Mouse (Mus musculus): Measurements from ENCODE around the gene Hspa2. TPM values are rescaled to one million over a fixed set of nuclear protein-coding genes. Genes with fewer than 3 reads are reported as not detected.

The Hspa2 gene
- 6.0 TPM in 2 replicates for polyA plus RNA-seq (2014; fragmentation: Nextera tagmentation; extraction: Ambion mirVana)

DNA sequence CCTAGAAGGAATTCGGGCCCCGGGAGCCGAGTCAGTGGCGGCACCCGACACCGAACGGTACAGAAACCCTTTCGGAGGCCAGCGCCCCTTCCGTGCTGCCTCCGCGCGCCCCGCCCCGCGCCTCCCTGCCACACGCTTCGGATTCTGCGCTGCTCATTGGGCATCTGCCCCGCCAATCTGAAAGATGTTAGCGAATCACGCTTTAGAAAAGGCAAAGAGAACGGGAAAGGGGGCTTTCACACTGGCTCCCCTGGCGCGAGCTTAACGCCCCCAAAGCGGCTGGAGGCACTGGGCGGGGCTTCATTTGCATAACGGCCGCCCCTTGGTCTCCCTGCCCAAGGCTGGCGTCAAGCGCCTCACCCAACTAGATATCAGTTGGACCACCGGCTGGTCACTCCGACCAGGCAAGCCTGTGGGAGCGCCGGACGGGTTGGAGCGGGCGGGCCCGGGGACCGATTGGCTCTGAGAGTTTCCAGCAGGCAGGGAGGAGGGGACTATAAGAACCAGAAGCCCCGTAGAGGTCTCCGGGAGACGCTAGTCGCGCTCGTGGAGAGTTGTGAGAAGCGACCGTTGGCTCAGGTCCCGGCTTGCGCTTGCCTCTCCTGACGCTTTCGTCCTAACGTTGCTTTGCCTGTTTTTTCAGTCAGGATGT lies at the start of gene Hspa2:
Gene Hspa2, plus strand, starts transcription at position 291 of the 652 bp plus-strand sequence.
- no peak for TF ChIP-seq CTCF (IDR thresholded peaks at IDR 0.05; ENCODE audit: low read depth)
- Histone ChIP-seq H3K9me3 (ENCODE audit: low read depth, low read length) (no peaks in the 10 kb centered on the region), H3K4me2 (peak within 1 kb of the TSS; percentile 84), H3K9ac (peak within 1 kb of the TSS; percentile 61), H3K36me3 (ENCODE audit: insufficient read depth) (no peaks in the 10 kb centered on the region), H3K27ac (ENCODE audit: low read depth) (peak within 1 kb of the TSS; percentile 92), H3K27me3 (ENCODE audit: insufficient read depth, low read length) (peaks cover 34% of the 10 kb centered on the region), H3K4me3 (ENCODE audit: low read depth, low read length) (peak within 1 kb of the TSS; percentile 71), H3K4me1 (ENCODE audit: insufficient read depth) (peaks cover 11% of the 10 kb centered on the region)
- WGBS = under 1% methylated on average over 54 of the region's 54 CpGs
- ATAC-seq (ENCODE audit: insufficient read depth) (peak; percentile 98), DNase-seq (peak; percentile 100)

DNA sequence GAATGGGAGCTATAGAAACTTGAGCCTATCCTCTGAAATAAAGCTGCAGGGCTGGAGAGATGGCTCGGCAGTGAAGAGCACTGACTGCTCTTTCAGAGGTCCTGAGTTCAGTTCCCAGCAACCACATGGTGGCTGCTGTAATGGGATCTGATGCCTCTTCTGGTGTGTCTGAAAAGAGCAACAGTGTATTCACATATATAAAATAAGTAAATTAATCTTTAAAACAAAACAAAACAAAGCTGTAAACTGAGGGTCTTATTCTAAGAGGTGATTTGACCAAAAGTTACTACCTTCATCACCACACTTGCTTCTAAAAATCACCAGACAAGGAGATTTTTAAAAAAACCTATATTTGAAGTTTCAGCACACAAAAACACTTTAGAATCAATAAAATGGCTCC lies 43.1 kb upstream of the Hspa2 start:
- no peaks in the 10 kb centered on the region for H3K36me3 ChIP-seq (ENCODE audit: insufficient read depth)
- no peaks in the 10 kb centered on the region for H3K9me3 ChIP-seq (ENCODE audit: low read depth, low read length)
- DNase-seq (no peak), ATAC-seq (ENCODE audit: insufficient read depth) (no peak)
- no peak overlapping the region for H3K4me2 ChIP-seq
- no peak for TF ChIP-seq CTCF (IDR thresholded peaks at IDR 0.05; ENCODE audit: low read depth)
- H3K4me1 ChIP-seq (ENCODE audit: insufficient read depth) = no peaks in the 10 kb centered on the region; the same call in 1 of the 2 replicates
- no peak overlapping the region for H3K9ac ChIP-seq
- no peaks in the 10 kb centered on the region for H3K27me3 ChIP-seq (ENCODE audit: insufficient read depth, low read length)
- no peak overlapping the region for H3K27ac ChIP-seq (ENCODE audit: low read depth)
- 66% methylated on average over 1 of the region's 1 CpGs for WGBS
- no peak overlapping the region for H3K4me3 ChIP-seq (ENCODE audit: low read depth, low read length)

DNA sequence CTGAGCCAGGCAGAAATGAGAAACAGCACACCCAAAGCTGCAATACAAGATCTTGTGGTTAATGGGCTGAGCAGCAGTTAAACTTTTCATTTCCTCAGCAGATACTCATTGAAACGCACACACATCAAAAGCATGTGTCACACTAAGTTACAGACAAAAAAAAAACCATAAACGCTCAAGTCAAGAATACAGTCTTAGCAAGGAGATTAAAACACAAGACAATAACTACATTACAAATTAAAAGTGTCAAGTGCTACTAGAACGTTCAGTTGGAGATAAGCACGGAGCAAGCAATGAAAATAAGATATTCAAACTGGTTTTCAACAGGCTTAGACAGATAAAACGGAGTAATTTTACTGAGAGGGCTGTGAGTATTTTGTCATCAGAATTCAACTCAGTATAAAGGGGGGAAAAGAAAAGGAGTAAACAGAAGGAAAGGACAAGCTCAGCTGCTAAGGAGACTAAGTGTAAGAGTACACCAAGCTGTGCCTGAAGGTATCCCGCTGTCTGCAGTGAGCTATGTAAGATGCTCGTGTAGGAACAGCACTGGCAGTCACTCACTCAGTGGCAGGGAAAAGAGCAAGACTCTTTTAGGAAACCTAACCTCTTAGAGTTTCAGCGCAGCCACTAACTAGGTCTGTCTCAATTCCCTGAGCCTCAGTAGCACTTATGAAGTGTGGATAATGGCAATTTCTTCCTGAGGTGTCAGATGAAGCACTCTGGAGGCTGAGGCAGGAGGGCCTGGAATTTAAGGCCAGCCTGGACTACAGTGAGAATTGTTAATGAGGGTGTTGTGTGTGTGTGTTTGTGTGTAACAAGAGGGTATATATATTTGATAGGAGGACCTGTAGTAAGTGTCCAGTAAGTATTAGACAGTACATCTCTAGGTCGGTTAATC lies 42.3 kb upstream of the Hspa2 start:
- no peak overlapping the region for H3K27ac ChIP-seq (ENCODE audit: low read depth)
- ATAC-seq (ENCODE audit: insufficient read depth) = no peak
- no peaks in the 10 kb centered on the region for H3K36me3 ChIP-seq (ENCODE audit: insufficient read depth)
- no peak overlapping the region for H3K4me2 ChIP-seq
- 55% methylated on average over 9 of the region's 9 CpGs for WGBS
- H3K4me3 ChIP-seq (ENCODE audit: low read depth, low read length) = no peak overlapping the region
- DNase-seq = no peak
- no peak overlapping the region for H3K9ac ChIP-seq
- no peak for TF ChIP-seq CTCF (IDR thresholded peaks at IDR 0.05; ENCODE audit: low read depth)
- H3K4me1 ChIP-seq (ENCODE audit: insufficient read depth) = no peaks in the 10 kb centered on the region; the same call in 1 of the 2 replicates
- H3K27me3 ChIP-seq (ENCODE audit: insufficient read depth, low read length) = no peaks in the 10 kb centered on the region
- no peaks in the 10 kb centered on the region for H3K9me3 ChIP-seq (ENCODE audit: low read depth, low read length)

DNA sequence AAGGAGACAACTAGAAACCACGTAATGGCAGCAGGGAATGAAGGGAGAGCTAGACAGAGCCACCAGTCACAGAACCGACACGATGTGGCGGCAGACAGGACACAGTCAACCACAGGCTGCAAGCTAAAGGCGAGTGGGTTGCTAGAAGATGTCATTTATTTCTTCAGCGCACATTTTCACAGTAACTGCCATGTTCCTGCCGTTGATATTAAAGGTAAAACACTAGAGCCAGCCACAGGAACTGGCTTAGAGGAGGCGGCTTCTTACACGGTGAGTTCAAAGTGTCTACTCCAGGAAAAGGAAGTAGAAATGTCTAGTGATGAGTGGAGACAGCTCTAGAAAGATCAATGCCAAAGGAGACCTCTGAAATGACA lies 41.7 kb upstream of the Hspa2 start:
- H3K27me3 ChIP-seq (ENCODE audit: insufficient read depth, low read length) = no peaks in the 10 kb centered on the region
- TF ChIP-seq CTCF (IDR thresholded peaks at IDR 0.05; ENCODE audit: low read depth) = no peak
- no peak overlapping the region for H3K27ac ChIP-seq (ENCODE audit: low read depth)
- WGBS = 68% methylated on average over 9 of the region's 9 CpGs
- H3K4me3 ChIP-seq (ENCODE audit: low read depth, low read length) = no peak overlapping the region
- DNase-seq (no peak), ATAC-seq (ENCODE audit: insufficient read depth) (no peak)
- H3K9ac ChIP-seq = no peak overlapping the region
- H3K9me3 ChIP-seq (ENCODE audit: low read depth, low read length) = no peaks in the 10 kb centered on the region
- no peak overlapping the region for H3K4me2 ChIP-seq
- no peaks in the 10 kb centered on the region; the same call in 1 of the 2 replicates for H3K4me1 ChIP-seq (ENCODE audit: insufficient read depth)
- H3K36me3 ChIP-seq (ENCODE audit: insufficient read depth) = no peaks in the 10 kb centered on the region

DNA sequence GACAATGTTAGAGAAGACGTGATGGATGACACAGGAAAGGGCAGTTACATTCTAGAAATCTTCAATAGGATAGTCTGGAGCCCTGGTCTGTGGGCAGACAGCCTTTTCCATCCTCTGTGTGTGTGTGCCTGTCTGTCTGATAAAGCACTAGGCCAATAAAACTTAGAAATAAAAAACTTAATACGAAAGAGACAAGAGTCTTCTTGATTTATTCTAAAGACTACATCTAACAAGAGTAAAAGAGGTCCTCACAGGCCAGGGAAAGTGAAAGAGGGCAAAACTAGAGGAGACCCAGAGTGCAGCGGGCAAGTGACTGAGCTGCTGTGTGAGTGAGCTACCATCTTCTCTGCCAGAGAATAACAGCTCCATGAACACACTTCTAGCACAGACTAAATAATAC lies 37.7 kb upstream of the Hspa2 start:
- WGBS = 81% methylated on average over 3 of the region's 3 CpGs
- ATAC-seq (ENCODE audit: insufficient read depth) = no peak
- no peak overlapping the region for H3K4me2 ChIP-seq
- H3K9ac ChIP-seq = no peak overlapping the region
- DNase-seq = no peak
- no peaks in the 10 kb centered on the region for H3K9me3 ChIP-seq (ENCODE audit: low read depth, low read length)
- peaks cover 9% of the 10 kb centered on the region for H3K4me1 ChIP-seq (ENCODE audit: insufficient read depth)
- no peak overlapping the region for H3K27ac ChIP-seq (ENCODE audit: low read depth)
- no peak overlapping the region for H3K4me3 ChIP-seq (ENCODE audit: low read depth, low read length)
- no peak for TF ChIP-seq CTCF (IDR thresholded peaks at IDR 0.05; ENCODE audit: low read depth)
- no peaks in the 10 kb centered on the region for H3K36me3 ChIP-seq (ENCODE audit: insufficient read depth)
- no peaks in the 10 kb centered on the region for H3K27me3 ChIP-seq (ENCODE audit: insufficient read depth, low read length)

DNA sequence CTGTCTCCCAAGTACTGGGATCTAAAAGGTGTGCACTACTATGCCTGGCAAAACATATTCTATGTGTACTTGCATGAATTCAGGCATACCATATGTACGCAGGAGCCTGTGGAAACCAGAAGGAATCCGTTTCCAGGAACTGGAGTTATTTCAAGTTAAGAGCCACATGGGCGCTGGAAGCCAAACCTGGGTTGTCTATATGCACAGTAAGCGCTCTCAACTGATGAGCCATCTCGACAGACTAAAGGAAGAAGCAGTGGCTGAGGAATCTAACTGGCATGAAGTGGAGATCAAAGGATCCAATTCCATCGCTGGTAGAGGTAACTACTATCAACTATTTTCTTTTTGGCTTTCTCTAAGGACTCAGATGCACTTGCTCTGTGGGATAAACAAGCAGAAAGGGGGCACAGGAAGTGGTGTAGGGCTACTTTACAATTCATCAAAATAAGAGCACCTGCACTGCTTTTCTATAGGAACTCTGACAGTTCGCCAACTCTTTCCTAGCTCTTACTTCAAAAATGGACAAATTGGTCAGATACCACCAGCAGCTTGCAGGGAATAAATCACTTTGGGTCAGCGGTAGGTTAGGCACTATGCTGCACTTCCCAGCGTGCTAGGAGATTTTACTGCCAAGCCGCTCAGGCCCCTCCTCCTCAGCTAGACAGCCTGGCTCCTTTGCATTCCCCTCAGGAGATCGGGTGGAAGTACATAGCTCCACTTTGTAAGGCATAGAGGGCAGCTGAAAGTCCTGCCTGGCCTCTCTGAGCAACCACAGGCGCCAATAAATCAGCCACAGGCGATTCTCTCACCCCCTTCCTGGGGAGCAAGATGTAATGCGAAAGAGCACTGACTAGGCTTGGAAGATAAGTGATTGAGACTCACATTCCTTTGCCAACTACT lies 36.6 kb upstream of the Hspa2 start:
- no peak for ATAC-seq (ENCODE audit: insufficient read depth)
- TF ChIP-seq CTCF (IDR thresholded peaks at IDR 0.05; ENCODE audit: low read depth) = no peak
- H3K9me3 ChIP-seq (ENCODE audit: low read depth, low read length) = no peaks in the 10 kb centered on the region
- peak overlapping the region; percentile 99 for H3K9ac ChIP-seq
- WGBS = 23% methylated on average over 14 of the region's 14 CpGs
- peaks cover 14% of the 10 kb centered on the region for H3K4me1 ChIP-seq (ENCODE audit: insufficient read depth)
- H3K4me3 ChIP-seq (ENCODE audit: low read depth, low read length) = peak overlapping the region; percentile 89
- no peaks in the 10 kb centered on the region for H3K36me3 ChIP-seq (ENCODE audit: insufficient read depth)
- H3K27ac ChIP-seq (ENCODE audit: low read depth) = peak overlapping the region; percentile 52; the same call in 1 of the 2 replicates
- H3K27me3 ChIP-seq (ENCODE audit: insufficient read depth, low read length) = no peaks in the 10 kb centered on the region
- peak; percentile 62 for DNase-seq
- H3K4me2 ChIP-seq = peak overlapping the region; percentile 78
